Mouse (Mus musculus): Measurements from ENCODE around the gene Taf1b.
A peak's percentile ranks its signal among the peaks of the same experiment; 100 is the strongest.

The Taf1b gene

DNA sequence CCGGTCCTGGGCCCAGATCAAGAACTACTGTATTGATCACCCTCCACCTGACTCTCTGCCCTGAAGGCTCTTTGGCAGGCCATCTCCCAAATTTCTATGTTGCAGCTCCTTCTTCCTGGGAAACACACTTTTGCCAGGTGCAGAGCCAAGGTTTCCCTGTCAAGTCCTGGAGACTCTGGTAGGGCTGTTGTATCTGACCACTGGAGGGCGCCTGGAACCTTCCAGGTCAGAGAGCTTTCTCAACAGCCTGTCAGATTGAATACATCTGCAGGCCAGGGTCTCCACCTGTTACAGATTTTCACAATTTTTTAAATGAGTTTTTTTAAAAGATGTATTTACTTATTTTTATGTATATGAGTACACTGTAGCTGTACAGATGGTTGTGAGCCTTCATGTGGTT is 105.1 kb downstream of the Taf1b start:
- peak; percentile 51 for DNase-seq (ENCODE audit: low read depth)

- no peak for DNase-seq (ENCODE audit: low read depth)
Measured at GRCm38 (mm10) chr12:24606166-24606565, 108.0 kb downstream of the Taf1b start.

Measured in c-Kit-positive CD71-positive TER-119-negative erythroid progenitor cells, embryonic 14.5 days (primary cell).